ENCODE assay signal across 9 mouse cellular contexts in genomic region chr14:79662001-79662400, GRCm38 (mm10). TPM values are rescaled to one million over a fixed set of nuclear protein-coding genes. Genes with fewer than 3 reads are reported as not detected.
DNase-seq lines count a peak whose midpoint lies in the region; ATAC-seq lines count a peak whose summit lies in the region.
"Had no signal": no experiment of that assay in that cellular context is flagged by ENCODE, and none has a peak within 500 bp of the region (broad histone marks: within the 10 kb centered on the region; RNA-seq: fewer than 3 reads in every experiment).

TSS of gene Cnmd (minus strand) at chr14:79662170.

- H3K9me3 ChIP-seq in kidney, embryonic 15.5 days (replicated peaks): no peaks in the 10 kb centered on the region
- H3K9me3 ChIP-seq in embryonic facial prominence, embryonic 10.5 days: no peaks in the 10 kb centered on the region
- H3K9me3 ChIP-seq in hindbrain, embryonic 15.5 days: no peaks in the 10 kb centered on the region
- no peaks in the 10 kb centered on the region for H3K9me3 ChIP-seq in midbrain, embryonic 13.5 days

- no peak for DNase-seq in kidney, postnatal 36 days
- DNase-seq in embryonic facial prominence, embryonic 10.5 days (ENCODE audit: low spot score): no peak
- DNase-seq in cerebellum, postnatal 36 days: no peak
- no peak for DNase-seq in right cerebral cortex, postnatal 14 days
- no peak for DNase-seq in left cerebral cortex, adult 11 months (ENCODE audit: low spot score)
- DNase-seq: kidney, postnatal 14 days had no signal

- H3K4me1 ChIP-seq in kidney, embryonic 15.5 days: peaks cover 19% of the 10 kb centered on the region
- peaks cover 10% of the 10 kb centered on the region for H3K4me1 ChIP-seq in embryonic facial prominence, embryonic 10.5 days
- peaks cover 32% of the 10 kb centered on the region for H3K4me1 ChIP-seq in hindbrain, embryonic 15.5 days (replicated peaks)
- peaks cover 17% of the 10 kb centered on the region for H3K4me1 ChIP-seq in midbrain, embryonic 13.5 days (replicated peaks)

- peaks cover 16% of the 10 kb centered on the region; the same call in 1 of the 2 replicates for H3K27me3 ChIP-seq in kidney, embryonic 15.5 days
- H3K27me3 ChIP-seq in embryonic facial prominence, embryonic 10.5 days (replicated peaks; ENCODE audit: low read depth, poor library complexity, severe bottlenecking): peaks cover 15% of the 10 kb centered on the region
- peaks cover 7% of the 10 kb centered on the region; the same call in 1 of the 2 replicates for H3K27me3 ChIP-seq in hindbrain, embryonic 15.5 days
- H3K27me3 ChIP-seq in midbrain, embryonic 13.5 days: peaks cover 11% of the 10 kb centered on the region

- ATAC-seq in kidney, embryonic 15.5 days (replicated peaks; ENCODE audit: low FRiP score): peak; percentile 12; the same call in 1 of the 2 replicates
- ATAC-seq in hindbrain, embryonic 15.5 days (ENCODE audit: low FRiP score, low read depth): no peak
- ATAC-seq in midbrain, embryonic 13.5 days: peak; percentile 38

- 61% methylated on average over 4 of the region's 4 CpGs for WGBS in kidney, embryonic 15.5 days
- 57% methylated on average over 4 of the region's 4 CpGs for WGBS in embryonic facial prominence, embryonic 10.5 days
- WGBS in hindbrain, embryonic 15.5 days: 64% methylated on average over 4 of the region's 4 CpGs
- 63% methylated on average over 4 of the region's 4 CpGs for WGBS in midbrain, embryonic 13.5 days

- H3K36me3 ChIP-seq in kidney, embryonic 15.5 days: no peaks in the 10 kb centered on the region
- no peaks in the 10 kb centered on the region for H3K36me3 ChIP-seq in embryonic facial prominence, embryonic 10.5 days (replicated peaks)
- H3K36me3 ChIP-seq in hindbrain, embryonic 15.5 days: no peaks in the 10 kb centered on the region
- no peaks in the 10 kb centered on the region for H3K36me3 ChIP-seq in midbrain, embryonic 13.5 days

- H3K4me2 ChIP-seq in kidney, embryonic 15.5 days: peak within 1 kb of the TSS; percentile 63
- peak within 1 kb of the TSS; percentile 48 for H3K4me2 ChIP-seq in hindbrain, embryonic 15.5 days
- H3K4me2 ChIP-seq in midbrain, embryonic 13.5 days (replicated peaks): peak within 1 kb of the TSS; percentile 48

- H3K27ac ChIP-seq in kidney, embryonic 15.5 days: 0 out of 2 replicates have a peak within 1 kb of the TSS, but pooled peaks have one; percentile 37
- H3K27ac ChIP-seq in embryonic facial prominence, embryonic 10.5 days (replicated peaks): peak within 1 kb of the TSS; percentile 40; the same call in 1 of the 2 replicates
- H3K27ac ChIP-seq in hindbrain, embryonic 15.5 days (replicated peaks): no peak within 1 kb of the TSS
- H3K27ac ChIP-seq in midbrain, embryonic 13.5 days: no peak within 1 kb of the TSS

- peak within 1 kb of the TSS; percentile 35 for H3K4me3 ChIP-seq in kidney, embryonic 15.5 days (replicated peaks)
- H3K4me3 ChIP-seq in embryonic facial prominence, embryonic 10.5 days: peak within 1 kb of the TSS; percentile 53
- peak within 1 kb of the TSS; percentile 13 for H3K4me3 ChIP-seq in hindbrain, embryonic 15.5 days
- H3K4me3 ChIP-seq in midbrain, embryonic 13.5 days (replicated peaks): peak within 1 kb of the TSS; percentile 19

- peak within 1 kb of the TSS; percentile 21; the same call in 1 of the 2 replicates for H3K9ac ChIP-seq in kidney, embryonic 15.5 days
- no peak within 1 kb of the TSS for H3K9ac ChIP-seq in hindbrain, embryonic 15.5 days
- H3K9ac ChIP-seq in midbrain, embryonic 13.5 days (replicated peaks): 0 out of 2 replicates have a peak within 1 kb of the TSS, but pooled peaks have one; percentile 10

RNA-seq across cellular contexts. Expression of gene Cnmd, which starts in this region (rescaled TPM):
- 2.4 and 2.9 TPM in 2 replicates for polyA plus RNA-seq in kidney, embryonic 15.5 days (2015; fragmentation: Nextera tagmentation; extraction: Ambion mirVana)
- polyA plus RNA-seq in embryonic facial prominence, embryonic 10.5 days (2016; fragmentation: Nextera tagmentation; extraction: Ambion mirVana): 2.4 and 5.5 TPM in 2 replicates
- polyA plus RNA-seq in hindbrain, embryonic 15.5 days (2015; fragmentation: Nextera tagmentation; extraction: Ambion mirVana): 4.7 and 5.7 TPM in 2 replicates
- polyA plus RNA-seq in midbrain, embryonic 13.5 days (2015; fragmentation: Nextera tagmentation; extraction: Ambion mirVana): 1.1 and 1.2 TPM in 2 replicates

Comparison
In these comparisons a context has a peak if more than half of its experiments do, and no peak if none do; other contexts are left out.
1. H3K27ac ChIP-seq: peak in kidney, embryonic 15.5 days (single experiment) and embryonic facial prominence, embryonic 10.5 days (single experiment); none in hindbrain, embryonic 15.5 days (single experiment) and midbrain, embryonic 13.5 days (single experiment).
2. Peak in every context shown above with its lines, with median percentiles within 50 percentile points of each other: H3K4me2 ChIP-seq and H3K4me3 ChIP-seq.